Mouse (Mus musculus) stomach, postnatal 0 days (tissue): ENCODE data around the gene Siae. TPM values are rescaled to one million over a fixed set of nuclear protein-coding genes. Genes with fewer than 3 reads are reported as not detected.
A peak's percentile ranks its signal among the peaks of the same experiment; 100 is the strongest.

ENCODE experiments used
- ATAC-seq: fragments of 200-750 bp; cut with Nextera tagmentation; 2 replicates; pipeline ENCODE4 v1.8.0; 2017; ENCODE audit not compliant: low FRiP score, low TSS enrichment
- DNase-seq: peaks from one replicate; pipeline ENCODE4 v3.0.0-alpha.2; 2016; ENCODE audit warnings: low spot score
- H3K27ac ChIP-seq: fragments of 300-500 bp; sonication (generic); replicated peaks from 2 replicates; pipeline ENCODE4 v1.5.1; 2014; ENCODE audit warnings: mild to moderate bottlenecking, control low read depth
- H3K27me3 ChIP-seq: fragments of 300-500 bp; sonication (generic); 2 replicates; pipeline ENCODE4 v1.6.1; 2014; ENCODE audit warnings: low read length; ENCODE audit not compliant: control insufficient read depth, insufficient read depth
- H3K36me3 ChIP-seq: fragments of 300-500 bp; sonication (generic); 2 replicates; pipeline ENCODE4 v1.6.1; 2014; ENCODE audit warnings: low read length, mixed read lengths; ENCODE audit not compliant: control insufficient read depth, insufficient read depth
- H3K4me1 ChIP-seq: fragments of 300-500 bp; sonication (generic); replicated peaks from 2 replicates; pipeline ENCODE4 v1.6.1; 2014; ENCODE audit warnings: antibody characterized with exemption; ENCODE audit not compliant: control insufficient read depth, insufficient read depth
- H3K4me2 ChIP-seq: fragments of 300-500 bp; sonication (generic); replicated peaks from 2 replicates; pipeline ENCODE4 v1.6.1; 2014; ENCODE audit warnings: low read depth, mild to moderate bottlenecking, control low read depth, moderate library complexity
- H3K4me3 ChIP-seq: fragments of 300-500 bp; sonication (generic); 2 replicates; pipeline ENCODE4 v1.5.1; 2014; ENCODE audit warnings: low read depth, low read length, control low read depth
- H3K9ac ChIP-seq: fragments of 300-500 bp; sonication (generic); 2 replicates; pipeline ENCODE4 v1.6.1; 2014; ENCODE audit warnings: mild to moderate bottlenecking, low read length, control low read depth, mixed read lengths
- H3K9me3 ChIP-seq: fragments of 300-500 bp; sonication (generic); 2 replicates; pipeline ENCODE4 v1.6.1; 2016; ENCODE audit warnings: low read length; ENCODE audit not compliant: control insufficient read depth
- CTCF ChIP-seq: IDR thresholded peaks from 2 replicates; pipeline ENCODE4 v1.5.1; 2016; ENCODE audit warnings: antibody characterized with exemption, low read depth, mild to moderate bottlenecking, moderate library complexity
- EP300 ChIP-seq: optimal IDR thresholded peaks from 2 replicates; pipeline ENCODE3; 2016; ENCODE audit warnings: antibody characterized with exemption
- WGBS: fragments of 180-500 bp; shearing (Covaris S2); extraction: QIAGEN DNeasy Blood & Tissue Kit; methylation state at CpG from one replicate; pipeline ENCODE4 v1.1.7; 2014; 5-methylcytosine and 5-hydroxymethylcytosine counted together
- polyA plus RNA-seq: library from polyadenylated mRNA; unstranded; fragments of >200 nt; fragmentation: Nextera tagmentation; extraction: Ambion mirVana; gene quantifications from 2 replicates; pipeline ENCODE4 v1.2.1, GENCODE M21; 2015

The Siae gene
- polyA plus RNA-seq, 1 experiment from 2014 or later = 6.9 TPM

DNA sequence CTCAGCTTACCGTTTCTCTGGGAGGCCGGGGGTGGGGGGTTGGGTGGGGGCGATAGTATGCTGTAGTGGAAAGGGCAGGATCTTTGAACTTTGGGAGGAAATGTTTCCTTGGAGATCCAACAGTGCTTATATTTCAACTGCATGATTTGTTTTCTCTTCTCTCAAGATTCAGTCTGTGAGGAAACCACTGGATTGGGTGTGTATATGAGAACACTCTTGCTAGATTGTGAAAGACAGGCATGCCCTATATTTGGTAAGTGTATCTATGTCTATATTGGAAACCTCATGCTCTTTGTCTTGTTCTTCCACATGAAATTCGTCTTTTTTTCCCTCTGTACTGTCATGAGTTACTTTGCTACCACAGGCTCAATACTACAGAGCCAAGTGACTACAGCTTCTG lies 114.2 kb downstream of the Siae start:
- H3K27me3 ChIP-seq = no peaks in the 10 kb centered on the region
- H3K36me3 ChIP-seq = no peaks in the 10 kb centered on the region
- H3K9ac ChIP-seq = no peak overlapping the region
- H3K9me3 ChIP-seq = no peaks in the 10 kb centered on the region
- H3K4me1 ChIP-seq = no peaks in the 10 kb centered on the region
- ATAC-seq (no peak), DNase-seq (no peak)
- no peak overlapping the region for H3K27ac ChIP-seq
- no peak overlapping the region for H3K4me3 ChIP-seq
- no peak overlapping the region for H3K4me2 ChIP-seq
- WGBS = 44% methylated on average over 4 of the region's 4 CpGs
- TF ChIP-seq CTCF (no peak), EP300 (no peak)

DNA sequence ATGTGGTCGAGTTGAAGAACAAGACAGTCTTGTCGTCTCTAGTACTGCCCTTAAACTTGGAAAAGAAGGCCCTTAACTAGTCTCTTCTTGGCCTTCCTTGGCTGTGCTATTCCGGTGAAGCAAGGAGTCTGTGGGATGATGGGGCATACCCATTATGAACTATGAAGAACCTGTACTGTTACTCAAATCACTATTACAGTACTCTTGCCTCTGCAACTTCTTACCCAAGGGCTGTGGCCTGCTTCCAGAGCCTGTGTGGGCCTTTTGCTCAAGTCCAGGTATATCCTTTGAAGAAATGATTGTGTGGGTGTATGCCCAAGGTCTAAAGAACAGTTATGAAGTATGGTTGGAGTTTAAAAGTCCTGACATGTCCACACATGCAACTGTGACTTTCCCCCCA lies 114.8 kb downstream of the Siae start:
- no peaks in the 10 kb centered on the region for H3K4me1 ChIP-seq
- no peak for TF ChIP-seq EP300
- ATAC-seq (no peak), DNase-seq (no peak)
- H3K36me3 ChIP-seq = no peaks in the 10 kb centered on the region
- H3K4me3 ChIP-seq = no peak overlapping the region
- H3K27me3 ChIP-seq = no peaks in the 10 kb centered on the region
- WGBS = 89% methylated on average over 3 of the region's 3 CpGs
- no peaks in the 10 kb centered on the region for H3K9me3 ChIP-seq
- H3K9ac ChIP-seq = no peak overlapping the region
- no peak overlapping the region for H3K4me2 ChIP-seq
- no peak overlapping the region for H3K27ac ChIP-seq

DNA sequence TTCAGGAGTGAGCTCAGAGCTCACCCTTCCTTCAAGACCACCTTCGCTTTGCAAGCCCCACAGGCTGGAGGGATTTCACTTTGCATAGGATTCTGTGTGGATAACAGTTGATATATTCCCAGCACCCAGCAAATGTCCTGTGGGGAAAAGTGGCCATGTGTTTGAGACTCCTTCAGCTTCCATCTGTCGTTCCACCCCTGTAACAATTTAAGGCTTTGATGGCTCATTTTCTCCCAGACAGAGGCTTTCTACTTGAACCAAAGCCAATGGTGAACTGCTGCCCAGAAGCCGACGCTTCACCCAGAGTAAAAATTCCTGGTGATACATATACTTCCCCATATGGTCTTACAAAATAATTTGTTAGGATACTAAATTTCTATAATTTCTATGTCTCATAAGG lies 119.8 kb downstream of the Siae start:
- TF ChIP-seq CTCF = no peak
- no peak for TF ChIP-seq EP300

DNA sequence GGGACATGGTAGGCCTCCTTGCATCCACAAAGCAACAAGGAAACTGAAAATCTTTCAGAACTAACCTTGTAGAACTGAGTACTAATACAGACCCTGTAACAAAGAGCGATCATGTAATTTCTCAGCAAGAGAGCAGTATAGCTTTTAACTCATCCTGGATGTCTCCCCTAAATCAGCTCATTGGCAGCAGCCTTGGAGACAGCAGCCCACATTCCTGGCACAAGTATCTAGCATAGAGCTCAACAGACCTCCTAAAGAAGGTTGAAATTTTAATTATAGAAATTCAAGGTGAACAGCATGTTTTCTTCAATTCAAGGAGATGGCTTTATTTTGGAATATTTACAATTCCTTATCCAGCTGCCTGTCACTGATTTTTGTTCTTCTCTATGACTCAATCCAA lies 125.6 kb downstream of the Siae start:
- no peak overlapping the region for H3K4me3 ChIP-seq
- no peaks in the 10 kb centered on the region for H3K4me1 ChIP-seq
- ATAC-seq (no peak), DNase-seq (no peak)
- H3K36me3 ChIP-seq = no peaks in the 10 kb centered on the region
- TF ChIP-seq EP300 (no peak), CTCF (no peak)
- H3K9ac ChIP-seq = no peak overlapping the region
- H3K9me3 ChIP-seq = no peaks in the 10 kb centered on the region
- H3K27me3 ChIP-seq = no peaks in the 10 kb centered on the region
- H3K27ac ChIP-seq = no peak overlapping the region
- H3K4me2 ChIP-seq = no peak overlapping the region
- WGBS = 91% methylated on average over 1 of the region's 1 CpGs

More for the DNA sequence above, 119.8 kb downstream of the Siae start:
- 62% methylated on average over 4 of the region's 4 CpGs for WGBS
- no peak for DNase-seq
- no peak for ATAC-seq
- no peaks in the 10 kb centered on the region for H3K36me3 ChIP-seq
- H3K4me1 ChIP-seq = no peaks in the 10 kb centered on the region
- H3K27me3 ChIP-seq = no peaks in the 10 kb centered on the region
- H3K4me3 ChIP-seq = no peak overlapping the region
- H3K9me3 ChIP-seq = no peaks in the 10 kb centered on the region
- no peak overlapping the region for H3K9ac ChIP-seq
- no peak overlapping the region for H3K27ac ChIP-seq
- no peak overlapping the region for H3K4me2 ChIP-seq

DNA sequence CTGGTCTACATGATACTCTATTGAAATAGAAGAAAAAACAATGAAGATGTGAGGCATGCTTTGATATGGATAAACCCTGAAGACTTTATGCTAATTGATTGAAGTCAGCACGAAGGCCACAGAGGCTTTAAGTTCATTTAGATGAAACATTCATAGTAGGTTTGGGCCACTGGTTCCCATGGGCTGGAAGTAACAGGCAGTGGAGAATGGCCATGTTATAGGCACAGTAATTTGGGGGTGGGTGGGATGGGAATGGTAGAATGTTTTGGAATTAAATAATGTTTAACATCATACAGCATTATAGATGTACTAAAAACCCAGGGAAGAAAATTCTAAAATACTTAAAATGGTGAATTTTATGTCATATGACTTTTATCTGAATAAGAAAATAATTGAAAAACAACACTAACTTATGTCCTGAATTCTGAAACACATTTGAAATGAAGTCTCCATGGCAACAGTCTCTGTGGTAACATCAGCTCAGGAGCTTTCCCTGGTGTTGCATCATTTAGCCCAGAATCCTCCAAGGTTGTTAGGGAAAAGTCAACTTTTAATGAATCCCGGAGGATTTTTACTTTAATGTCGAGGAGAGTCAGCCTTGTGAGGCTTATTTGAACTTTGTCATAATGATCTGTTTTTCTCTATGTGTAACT lies 131.9 kb downstream of the Siae start:
- H3K36me3 ChIP-seq = no peaks in the 10 kb centered on the region
- H3K4me1 ChIP-seq = no peaks in the 10 kb centered on the region
- H3K27me3 ChIP-seq = no peaks in the 10 kb centered on the region
- no peak overlapping the region for H3K4me2 ChIP-seq
- H3K4me3 ChIP-seq = no peak overlapping the region
- DNase-seq (no peak), ATAC-seq (no peak)
- WGBS = 88% methylated on average over 3 of the region's 3 CpGs
- TF ChIP-seq CTCF (no peak), EP300 (no peak)
- no peak overlapping the region for H3K27ac ChIP-seq
- H3K9me3 ChIP-seq = no peaks in the 10 kb centered on the region
- no peak overlapping the region for H3K9ac ChIP-seq

DNA sequence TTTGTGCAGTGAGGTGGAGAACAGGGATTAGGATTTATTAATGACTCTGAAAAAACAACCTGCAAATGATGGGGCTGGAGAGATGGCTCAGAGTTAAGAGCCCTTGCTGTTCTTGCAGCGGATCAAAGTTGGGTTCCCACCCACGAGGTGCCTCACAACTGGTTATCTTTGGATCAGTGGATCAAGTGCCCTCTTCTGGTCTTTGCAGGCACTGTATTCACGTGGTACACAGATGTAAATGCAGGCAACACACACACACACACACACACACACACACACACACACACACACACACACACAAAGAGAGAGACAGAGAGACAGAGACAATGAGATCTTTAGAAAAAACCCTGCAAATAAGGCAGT lies 132.4 kb downstream of the Siae start:
- H3K4me3 ChIP-seq = no peak overlapping the region
- TF ChIP-seq EP300 (no peak), CTCF (peak; percentile 7; the same call in 1 of the 2 replicates)
- H3K9ac ChIP-seq = no peak overlapping the region
- no peak overlapping the region for H3K4me2 ChIP-seq
- no peaks in the 10 kb centered on the region for H3K9me3 ChIP-seq
- H3K36me3 ChIP-seq = no peaks in the 10 kb centered on the region
- H3K27me3 ChIP-seq = no peaks in the 10 kb centered on the region
- ATAC-seq (no peak), DNase-seq (no peak)
- no peaks in the 10 kb centered on the region for H3K4me1 ChIP-seq
- no peak overlapping the region for H3K27ac ChIP-seq
- 42% methylated on average over 3 of the region's 3 CpGs for WGBS
